19 mouse cellular contexts compared by ENCODE assay signal in the genomic region with DNA sequence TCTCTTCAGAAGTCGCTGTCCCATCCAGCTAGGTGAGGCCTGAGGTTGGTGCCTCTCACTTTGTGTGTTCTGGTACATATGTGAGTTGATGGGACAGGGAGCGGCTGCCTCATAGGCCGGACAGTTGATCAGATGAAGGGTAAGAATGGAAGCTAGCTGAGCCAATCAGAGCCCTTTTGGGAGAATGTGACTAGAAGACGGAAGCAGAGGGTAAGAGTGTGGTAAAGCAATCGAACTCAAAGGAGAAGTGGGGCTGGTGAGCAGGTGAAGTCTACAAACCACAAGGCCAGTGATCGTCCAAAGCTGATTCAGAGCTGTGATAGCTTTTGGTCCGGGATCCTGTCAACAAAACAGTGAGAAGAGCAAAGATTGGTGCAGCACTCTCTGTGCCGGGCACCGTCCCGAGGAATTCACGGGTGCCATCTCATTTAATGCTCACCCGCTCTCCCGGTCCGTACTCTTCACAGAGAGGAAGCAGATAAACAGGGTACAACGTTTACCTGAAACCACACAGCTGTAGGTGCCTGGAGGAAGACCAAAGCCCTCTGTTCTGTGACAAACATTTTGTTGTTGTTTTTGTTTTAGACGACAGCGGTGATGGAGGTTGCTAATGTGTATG. TPM values are rescaled to one million over a fixed set of nuclear protein-coding genes. Genes with fewer than 3 reads are reported as not detected.
A peak's percentile ranks its signal among the peaks of the same experiment; 100 is the strongest.
DNase-seq lines count a peak whose midpoint lies in the region; ATAC-seq lines count a peak whose summit lies in the region.
"Had no signal": no experiment of that assay in that cellular context is flagged by ENCODE, and none has a peak within 500 bp of the region (broad histone marks: within the 10 kb centered on the region; RNA-seq: fewer than 3 reads in every experiment).

No protein-coding gene starts in this region.

- no peak overlapping the region for H3K27ac ChIP-seq in intestine, embryonic 15.5 days
- H3K27ac ChIP-seq: embryonic facial prominence, embryonic 15.5 days; forebrain, embryonic 10.5 days; hindbrain, postnatal 0 days; liver, embryonic 12.5 days; stomach, embryonic 15.5 days had no signal

- no peaks in the 10 kb centered on the region for H3K9me3 ChIP-seq in intestine, embryonic 15.5 days
- H3K9me3 ChIP-seq: embryonic facial prominence, embryonic 15.5 days; liver, embryonic 12.5 days; stomach, embryonic 15.5 days had no signal

- intact Hi-C loops in gastrocnemius, postnatal 36 days (cut with DNase I): no loop called here

- no peak overlapping the region for H3K4me3 ChIP-seq in intestine, embryonic 15.5 days (replicated peaks)
- H3K4me3 ChIP-seq: embryonic facial prominence, embryonic 15.5 days; forebrain, embryonic 10.5 days; liver, embryonic 12.5 days; stomach, embryonic 15.5 days had no signal

- H3K27me3 ChIP-seq in splenic B cell, adult 2 months (ENCODE audit: control insufficient read depth, insufficient read depth, low read length, poor library complexity, severe bottlenecking): no peaks in the 10 kb centered on the region
- H3K27me3 ChIP-seq in intestine, embryonic 15.5 days (replicated peaks): no peaks in the 10 kb centered on the region
- H3K27me3 ChIP-seq: embryonic facial prominence, embryonic 15.5 days; liver, embryonic 12.5 days; Patski; stomach, embryonic 15.5 days had no signal

- no peak for ATAC-seq in frontal cortex, adult (ENCODE audit: low TSS enrichment)
- ATAC-seq in intestine, embryonic 15.5 days: no peak
- ATAC-seq: hindbrain, postnatal 0 days; liver, embryonic 12.5 days; Patski had no signal

- no peak overlapping the region for H3K4me2 ChIP-seq in intestine, embryonic 15.5 days (replicated peaks)
- H3K4me2 ChIP-seq: embryonic facial prominence, embryonic 15.5 days; liver, embryonic 12.5 days; lung, embryonic 14.5 days; stomach, embryonic 15.5 days had no signal

- 0 out of 2 replicates have a peak, but pooled peaks cover 8% of the 10 kb centered on the region for H3K4me1 ChIP-seq in intestine, embryonic 15.5 days (replicated peaks)
- H3K4me1 ChIP-seq: liver, embryonic 12.5 days had no signal

- H3K36me3 ChIP-seq in splenic B cell, adult 2 months (ENCODE audit: control insufficient read depth, insufficient read depth, low read length, poor library complexity, severe bottlenecking): no peaks in the 10 kb centered on the region
- H3K36me3 ChIP-seq in intestine, embryonic 15.5 days: no peaks in the 10 kb centered on the region
- H3K36me3 ChIP-seq: embryonic facial prominence, embryonic 15.5 days; forebrain, embryonic 10.5 days; liver, embryonic 12.5 days; stomach, embryonic 15.5 days had no signal

- WGBS in intestine, embryonic 15.5 days: 91% methylated on average over 17 of the region's 17 CpGs

- no peak overlapping the region for H3K9ac ChIP-seq in intestine, embryonic 15.5 days
- H3K9ac ChIP-seq: embryonic facial prominence, embryonic 15.5 days; liver, embryonic 12.5 days; lung, embryonic 14.5 days; stomach, embryonic 15.5 days had no signal

- peak; percentile 49 for DNase-seq in CD4-positive helper T cell, adult 2 months (ENCODE audit: low read depth, low spot score)
- DNase-seq in CD8-positive naive resting alpha-beta T cell, adult 2 months (ENCODE audit: low read depth in 2 of 2, low spot score in 2 of 2): peak; percentile 3 to 19
- peak; percentile 65 for DNase-seq in induced T-regulatory cell, adult 2 months (ENCODE audit: low read depth)
- DNase-seq in splenic B cell, adult 2 months (ENCODE audit: low read depth, low spot score): peak; percentile 33
- DNase-seq in gastrocnemius, postnatal 36 days: no peak
- DNase-seq: cerebellum, postnatal 10 days; embryo, embryonic 11 days; heart, postnatal 4 days; lung, embryonic 14.5 days; lung, postnatal 4 days; midbrain, embryonic 14.5 days had no signal

RNA-seq across cellular contexts. Expression of gene Itga6, which starts 9.8 kb away (rescaled TPM):
- total RNA-seq in gastrocnemius, postnatal 36 days (2021): 10 to 100 TPM; 14.6 to 17.8 TPM
- polyA plus RNA-seq in intestine, embryonic 15.5 days (2015; fragmentation: Nextera tagmentation; extraction: Ambion mirVana): 47.6 and 48.1 TPM in 2 replicates

Comparison
In these comparisons a context has a peak if more than half of its experiments do, and no peak if none do; other contexts are left out.
1. DNase-seq: peak in CD4-positive helper T cell, adult 2 months (single experiment), CD8-positive naive resting alpha-beta T cell, adult 2 months (2 of 2), induced T-regulatory cell, adult 2 months (single experiment) and splenic B cell, adult 2 months (single experiment); none in gastrocnemius, postnatal 36 days (0 of 2).